Mouse (Mus musculus): Measurements from ENCODE around the gene Macf1. TPM values are rescaled to one million over a fixed set of nuclear protein-coding genes. Genes with fewer than 3 reads are reported as not detected.

Gene Macf1
- polyA plus RNA-seq, 2 experiments: 79.8 to 103 TPM

- Histone ChIP-seq H3K9ac (ENCODE audit: low read depth, low read length, severe bottlenecking) (no peak overlapping the region), H3K4me2 (replicated peaks; ENCODE audit: low read depth, low read length, severe bottlenecking) (no peak overlapping the region), H3K4me3 (replicated peaks; ENCODE audit: low read length) (no peak overlapping the region), H3K36me3 (ENCODE audit: control insufficient read depth, insufficient read depth, low read length) (no peaks in the 10 kb centered on the region), H3K27ac (replicated peaks; ENCODE audit: low read depth, low read length) (no peak overlapping the region), H3K27me3 (ENCODE audit: control insufficient read depth, insufficient read depth, low read length) (no peaks in the 10 kb centered on the region), H3K9me3 (ENCODE audit: control insufficient read depth, low read length) (no peaks in the 10 kb centered on the region), H3K4me1 (ENCODE audit: control insufficient read depth, insufficient read depth, low read length) (no peaks in the 10 kb centered on the region)
- WGBS: 79% methylated on average over 5 of the region's 5 CpGs
- ATAC-seq (ENCODE audit: low FRiP score, low read depth) (peak; percentile 23; the same call in 1 of the 2 replicates), DNase-seq (ENCODE audit: low spot score) (peak; percentile 23)
- TF ChIP-seq POLR2A (IDR thresholded peaks at IDR 0.05; ENCODE audit: borderline replicate concordance, extremely low read depth, insufficient read depth, insufficient read length): no peak
These were observed 66.3 kb downstream of the Macf1 start for GRCm38 (mm10) chr4:123617727-123618389.

- Histone ChIP-seq H3K9ac (ENCODE audit: low read depth, low read length, severe bottlenecking) (no peak overlapping the region), H3K27ac (replicated peaks; ENCODE audit: low read depth, low read length) (no peak overlapping the region; the same call in 1 of the 2 replicates), H3K36me3 (ENCODE audit: control insufficient read depth, insufficient read depth, low read length) (no peaks in the 10 kb centered on the region), H3K4me2 (replicated peaks; ENCODE audit: low read depth, low read length, severe bottlenecking) (no peak overlapping the region), H3K4me1 (ENCODE audit: control insufficient read depth, insufficient read depth, low read length) (no peaks in the 10 kb centered on the region), H3K27me3 (ENCODE audit: control insufficient read depth, insufficient read depth, low read length) (no peaks in the 10 kb centered on the region), H3K4me3 (replicated peaks; ENCODE audit: low read length) (no peak overlapping the region), H3K9me3 (ENCODE audit: control insufficient read depth, low read length) (no peaks in the 10 kb centered on the region)
- no peak for DNase-seq (ENCODE audit: low spot score)
- WGBS: 54% methylated on average over 4 of the region's 4 CpGs
- TF ChIP-seq POLR2A (IDR thresholded peaks at IDR 0.05; ENCODE audit: borderline replicate concordance, extremely low read depth, insufficient read depth, insufficient read length): no peak
- no peak for ATAC-seq (ENCODE audit: low FRiP score, low read depth)
These were observed 67.2 kb downstream of the Macf1 start for GRCm38 (mm10) chr4:123616971-123617370.

GRCm38 (mm10) chr4:123616501-123616900 lies 67.7 kb downstream of the Macf1 start:
- DNase-seq (ENCODE audit: low spot score) (no peak), ATAC-seq (ENCODE audit: low FRiP score, low read depth) (no peak)
- Histone ChIP-seq H3K4me1 (ENCODE audit: control insufficient read depth, insufficient read depth, low read length) (no peaks in the 10 kb centered on the region), H3K9me3 (ENCODE audit: control insufficient read depth, low read length) (no peaks in the 10 kb centered on the region), H3K36me3 (ENCODE audit: control insufficient read depth, insufficient read depth, low read length) (no peaks in the 10 kb centered on the region), H3K27me3 (ENCODE audit: control insufficient read depth, insufficient read depth, low read length) (no peaks in the 10 kb centered on the region), H3K27ac (replicated peaks; ENCODE audit: low read depth, low read length) (no peak overlapping the region; the same call in 1 of the 2 replicates), H3K4me2 (replicated peaks; ENCODE audit: low read depth, low read length, severe bottlenecking) (no peak overlapping the region), H3K4me3 (replicated peaks; ENCODE audit: low read length) (no peak overlapping the region), H3K9ac (ENCODE audit: low read depth, low read length, severe bottlenecking) (no peak overlapping the region)
- no peak for TF ChIP-seq POLR2A (IDR thresholded peaks at IDR 0.05; ENCODE audit: borderline replicate concordance, extremely low read depth, insufficient read depth, insufficient read length)

- no peak for TF ChIP-seq POLR2A (IDR thresholded peaks at IDR 0.05; ENCODE audit: borderline replicate concordance, extremely low read depth, insufficient read depth, insufficient read length)
- H3K4me2 ChIP-seq (replicated peaks; ENCODE audit: low read depth, low read length, severe bottlenecking): no peak overlapping the region
These were observed 70.7 kb downstream of the Macf1 start for GRCm38 (mm10) chr4:123613309-123613947.

GRCm38 (mm10) chr4:123611940-123612339 lies 72.2 kb downstream of the Macf1 start:
- DNase-seq (ENCODE audit: low spot score) (no peak), ATAC-seq (ENCODE audit: low FRiP score, low read depth) (no peak)
- Histone ChIP-seq H3K9ac (ENCODE audit: low read depth, low read length, severe bottlenecking) (no peak overlapping the region), H3K27me3 (ENCODE audit: control insufficient read depth, insufficient read depth, low read length) (no peaks in the 10 kb centered on the region), H3K36me3 (ENCODE audit: control insufficient read depth, insufficient read depth, low read length) (no peaks in the 10 kb centered on the region), H3K4me2 (replicated peaks; ENCODE audit: low read depth, low read length, severe bottlenecking) (no peak overlapping the region), H3K27ac (replicated peaks; ENCODE audit: low read depth, low read length) (no peak overlapping the region), H3K9me3 (ENCODE audit: control insufficient read depth, low read length) (no peaks in the 10 kb centered on the region), H3K4me1 (ENCODE audit: control insufficient read depth, insufficient read depth, low read length) (no peaks in the 10 kb centered on the region), H3K4me3 (replicated peaks; ENCODE audit: low read length) (no peak overlapping the region)
- 100% methylated on average over 1 of the region's 1 CpGs for WGBS
- no peak for TF ChIP-seq POLR2A (IDR thresholded peaks at IDR 0.05; ENCODE audit: borderline replicate concordance, extremely low read depth, insufficient read depth, insufficient read length)

More at GRCm38 (mm10) chr4:123613309-123613947, 70.7 kb downstream of the Macf1 start:
- no peaks in the 10 kb centered on the region for H3K9me3 ChIP-seq (ENCODE audit: control insufficient read depth, low read length)
- ATAC-seq (ENCODE audit: low FRiP score, low read depth) (peak; percentile 50), DNase-seq (ENCODE audit: low spot score) (no peak)
- H3K27ac ChIP-seq (replicated peaks; ENCODE audit: low read depth, low read length): no peak overlapping the region
- H3K36me3 ChIP-seq (ENCODE audit: control insufficient read depth, insufficient read depth, low read length): no peaks in the 10 kb centered on the region
- H3K9ac ChIP-seq (ENCODE audit: low read depth, low read length, severe bottlenecking): no peak overlapping the region
- H3K27me3 ChIP-seq (ENCODE audit: control insufficient read depth, insufficient read depth, low read length): no peaks in the 10 kb centered on the region
- H3K4me1 ChIP-seq (ENCODE audit: control insufficient read depth, insufficient read depth, low read length): no peaks in the 10 kb centered on the region
- WGBS: 69% methylated on average over 7 of the region's 7 CpGs
- no peak overlapping the region for H3K4me3 ChIP-seq (replicated peaks; ENCODE audit: low read length)

Data from limb, embryonic 14.5 days (tissue).